Mouse (Mus musculus): ENCODE results near the gene Ttc3.

Gene Ttc3

GRCm38 (mm10) chr16:94358091-94358490, 12.3 kb upstream of the Ttc3 start:
- no peak for DNase-seq (ENCODE audit: low spot score)

DNA sequence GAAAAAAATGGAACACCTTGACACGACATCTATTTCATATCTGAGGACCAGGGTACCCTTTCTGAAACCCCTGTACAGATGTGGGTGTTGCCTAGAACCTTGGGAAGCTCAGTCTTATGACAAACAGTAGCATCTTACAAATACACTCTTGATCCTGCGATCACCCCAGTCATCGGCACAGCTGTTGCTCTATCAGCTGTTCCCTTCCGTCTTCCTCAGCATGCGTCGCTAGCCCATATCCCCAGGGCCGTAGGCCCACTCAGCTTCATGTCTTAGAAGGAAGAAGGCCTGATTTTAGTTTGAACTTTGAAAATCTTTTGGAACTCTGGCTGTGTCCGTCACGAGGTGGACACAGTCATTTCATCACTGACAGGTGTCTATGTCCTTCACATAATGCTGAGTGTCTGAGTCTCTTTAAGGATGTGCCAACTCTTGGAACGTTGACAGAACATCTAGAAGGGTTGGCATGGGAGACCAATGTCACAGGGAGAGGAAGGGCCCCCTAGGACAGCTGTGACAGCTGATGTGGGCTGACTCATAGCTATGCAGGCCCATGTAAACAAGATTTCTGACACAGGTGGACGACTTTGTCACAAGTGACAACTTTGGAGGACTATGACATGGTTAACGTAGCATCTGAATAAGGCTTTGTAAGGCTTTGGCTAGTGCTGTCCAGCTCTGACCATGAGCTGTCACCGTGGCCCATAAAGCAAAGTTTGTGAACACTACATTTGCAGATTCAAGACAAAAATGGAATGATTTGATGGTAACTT, 9.7 kb upstream of the Ttc3 start:
- DNase-seq (ENCODE audit: low spot score) = no peak

- DNase-seq (ENCODE audit: low spot score) = no peak
Measured at GRCm38 (mm10) chr16:94362174-94362873, 8.1 kb upstream of the Ttc3 start.

- no peak for DNase-seq (ENCODE audit: low spot score)
Measured at GRCm38 (mm10) chr16:94363814-94364213, 6.6 kb upstream of the Ttc3 start.

DNA sequence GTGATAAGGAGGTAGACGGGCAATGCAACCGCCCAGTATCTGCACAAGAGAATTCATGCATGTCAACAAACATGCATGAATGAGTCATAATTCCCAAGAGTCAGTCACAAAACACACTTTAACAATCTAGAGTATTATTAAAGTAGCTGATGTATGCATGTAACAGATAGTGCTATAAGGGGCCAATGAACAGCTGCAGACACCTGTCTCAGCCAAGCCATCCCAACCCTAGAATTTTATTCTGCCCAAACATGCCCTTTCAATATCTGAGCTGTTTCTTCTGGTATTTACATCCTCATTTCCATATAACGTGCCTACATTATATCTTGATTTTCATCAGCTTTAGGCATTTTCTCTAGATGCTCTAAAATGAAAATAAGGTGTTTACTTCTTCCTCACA, 5.0 kb upstream of the Ttc3 start:
- DNase-seq (ENCODE audit: low spot score) = no peak

DNA sequence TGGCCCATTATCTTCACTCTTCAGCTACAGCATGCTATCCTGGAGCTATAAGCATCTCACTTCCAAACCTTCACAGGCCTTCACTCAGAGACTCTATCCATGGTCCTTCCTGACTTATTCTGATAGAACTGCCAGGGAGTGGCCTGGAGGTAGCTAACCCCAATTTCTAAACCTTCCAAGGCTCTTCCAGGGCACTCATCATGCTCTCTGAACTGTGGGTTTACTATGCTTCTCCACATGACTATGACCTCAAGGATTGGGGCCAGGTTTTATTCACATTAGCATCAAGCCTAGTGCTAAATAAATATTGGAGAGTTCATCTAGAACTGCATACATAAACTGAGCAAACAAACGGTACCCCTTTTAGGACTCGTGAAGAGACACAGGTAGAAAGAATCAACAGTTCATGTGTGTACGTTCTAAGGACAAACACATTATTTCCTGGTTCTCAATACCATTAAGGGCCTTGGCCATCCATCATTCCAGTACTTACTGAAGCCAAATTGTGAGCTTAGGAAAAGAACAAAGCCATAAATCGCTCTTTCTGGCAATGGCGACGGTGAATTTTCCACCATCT, 734 bp upstream of the Ttc3 start:
- DNase-seq (ENCODE audit: low spot score) = no peak

- DNase-seq (ENCODE audit: low spot score) = peak; percentile 32
Measured at GRCm38 (mm10) chr16:94370915-94371300, 490 bp downstream of the Ttc3 start.

GRCm38 (mm10) chr16:94371301-94371931, 998 bp downstream of the Ttc3 start, which contains the start of gene Pigp:
Gene Pigp, minus strand, starts transcription at chr16:94371842.
- DNase-seq (ENCODE audit: low spot score) = peak; percentile 33

GRCm38 (mm10) chr16:94379386-94379785, 9.0 kb downstream of the Ttc3 start:
- no peak for DNase-seq (ENCODE audit: low spot score)

- no peak for DNase-seq (ENCODE audit: low spot score)
Measured at GRCm38 (mm10) chr16:94383277-94383676, 12.9 kb downstream of the Ttc3 start.

- no peak for DNase-seq (ENCODE audit: low spot score)
Measured at GRCm38 (mm10) chr16:94387690-94388089, 17.3 kb downstream of the Ttc3 start.

DNA sequence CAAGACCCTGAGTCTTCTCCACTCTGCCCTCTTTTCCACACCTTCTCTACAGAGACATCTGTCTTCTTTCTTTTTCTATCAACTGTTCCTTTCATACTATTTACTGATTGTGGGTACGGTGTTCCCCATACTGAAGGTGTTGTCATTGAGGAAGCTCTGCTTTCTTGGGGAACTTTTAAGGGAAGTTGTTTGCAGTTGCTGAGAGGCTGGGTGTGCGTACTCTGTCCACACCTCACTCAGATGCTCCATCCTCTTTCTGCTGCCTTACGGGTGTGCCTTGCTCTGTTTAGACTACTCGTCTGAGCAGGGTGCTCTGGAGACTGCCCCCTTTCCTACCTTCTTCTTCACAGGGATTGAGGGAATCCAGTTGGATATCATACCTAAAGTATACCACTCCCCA, 21.9 kb downstream of the Ttc3 start:
- no peak for DNase-seq (ENCODE audit: low spot score)

GRCm38 (mm10) chr16:94395051-94395450, 24.6 kb downstream of the Ttc3 start:
- DNase-seq (ENCODE audit: low spot score) = no peak

GRCm38 (mm10) chr16:94396641-94397040, 26.2 kb downstream of the Ttc3 start:
- no peak for DNase-seq (ENCODE audit: low spot score)

GRCm38 (mm10) chr16:94399141-94399540, 28.7 kb downstream of the Ttc3 start:
- no peak for DNase-seq (ENCODE audit: low spot score)

GRCm38 (mm10) chr16:94401636-94402035, 31.2 kb downstream of the Ttc3 start:
- DNase-seq (ENCODE audit: low spot score) = no peak

DNA sequence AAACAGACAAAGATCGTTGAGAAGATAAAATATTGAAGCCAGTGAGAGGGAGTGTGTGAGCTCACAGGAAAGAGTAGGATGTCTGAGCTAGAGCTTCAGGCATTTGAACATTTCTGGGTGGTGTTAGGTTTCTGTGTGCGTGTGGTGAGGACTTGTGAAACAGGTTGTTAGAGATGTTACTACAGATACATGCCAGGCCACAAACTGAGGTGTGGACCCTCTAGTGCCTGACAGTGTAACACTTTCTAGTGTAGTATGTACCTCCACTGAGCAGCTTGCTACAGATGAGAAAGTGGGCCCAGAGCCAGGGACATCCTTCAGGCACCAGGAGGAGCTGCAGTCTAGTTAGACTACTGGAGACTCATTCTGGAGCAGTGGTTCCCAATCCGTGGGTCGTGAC, 31.8 kb downstream of the Ttc3 start:
- no peak for DNase-seq (ENCODE audit: low spot score)

DNA sequence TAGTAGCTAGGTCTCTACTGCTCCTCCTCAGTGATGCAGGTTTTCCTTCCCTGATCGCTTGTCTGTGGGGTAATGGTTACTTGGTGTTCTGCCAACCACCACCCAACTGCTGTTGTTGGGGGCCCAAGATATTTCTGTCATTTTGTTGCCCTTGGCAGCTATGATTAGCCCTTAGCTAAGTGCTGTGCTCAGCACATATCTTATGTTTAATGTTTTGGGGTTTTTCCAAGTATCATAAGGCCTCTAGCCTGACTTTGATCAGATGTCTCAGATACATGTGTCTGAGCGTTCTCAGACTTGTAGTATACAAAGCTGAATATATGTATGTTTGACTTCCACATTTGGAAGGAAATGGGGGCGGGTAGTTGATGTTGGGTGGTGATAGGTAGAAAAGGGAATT, 40.9 kb downstream of the Ttc3 start:
- no peak for DNase-seq (ENCODE audit: low spot score)

- no peak for DNase-seq (ENCODE audit: low spot score)
Measured at GRCm38 (mm10) chr16:94412198-94412597, 41.8 kb downstream of the Ttc3 start.

GRCm38 (mm10) chr16:94412760-94413159, 42.3 kb downstream of the Ttc3 start:
- no peak for DNase-seq (ENCODE audit: low spot score)

DNA sequence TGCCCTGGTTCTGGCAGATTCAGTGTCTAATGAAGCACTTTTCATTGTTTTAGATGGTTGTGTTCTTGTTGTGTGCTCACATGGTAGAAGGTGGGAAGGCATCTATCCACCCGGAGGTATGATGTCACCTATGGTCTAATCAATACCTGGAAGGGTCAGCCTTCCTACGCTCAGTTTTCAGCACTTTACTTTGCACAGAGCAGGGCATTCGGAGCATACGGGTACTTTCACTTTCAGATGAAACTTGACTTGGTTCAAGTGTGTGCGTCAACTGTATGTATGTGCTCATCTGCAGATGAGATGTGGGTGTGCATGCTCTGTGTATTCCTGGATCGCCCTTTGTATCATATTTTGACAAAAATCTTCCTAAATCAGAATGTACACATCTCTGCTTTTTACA, 43.7 kb downstream of the Ttc3 start:
- no peak for DNase-seq (ENCODE audit: low spot score)

DNA sequence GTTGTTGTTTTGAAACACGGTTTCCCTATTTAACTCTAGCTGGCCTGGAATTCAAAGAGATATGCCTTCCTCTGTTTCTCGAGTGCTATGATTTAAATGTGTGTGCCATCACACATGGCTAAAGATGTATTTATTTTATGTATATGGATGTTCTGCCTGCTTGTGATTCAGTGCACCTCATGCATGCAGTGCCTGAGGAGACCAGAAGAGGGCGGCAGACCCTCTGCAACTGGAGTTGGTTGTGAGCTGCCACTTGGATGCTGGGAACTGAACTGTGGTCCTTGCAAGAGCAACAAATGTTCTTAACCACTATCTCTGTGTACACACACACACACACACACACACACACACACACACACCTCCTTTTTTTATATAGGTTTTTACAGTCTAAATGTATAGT, 50.1 kb downstream of the Ttc3 start:
- DNase-seq (ENCODE audit: low spot score) = no peak

DNA sequence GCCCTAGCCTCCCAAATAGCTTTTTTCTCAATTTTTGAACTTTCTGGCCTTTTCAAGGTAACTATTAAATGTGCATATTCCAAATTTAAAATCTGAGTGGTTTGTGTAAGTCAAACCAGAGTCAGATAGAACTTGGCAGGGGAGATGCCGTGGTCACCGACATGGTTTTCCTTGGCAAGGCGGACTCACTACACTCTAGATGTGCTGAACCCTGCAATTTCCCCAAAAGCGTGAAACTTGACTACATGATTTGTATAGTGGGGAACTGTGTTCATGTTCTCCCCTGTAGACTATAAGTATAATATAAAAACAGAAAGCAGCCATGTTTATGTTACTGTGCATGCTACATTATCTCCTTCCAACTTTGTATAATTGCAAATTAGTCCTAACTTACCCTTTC, 58.5 kb downstream of the Ttc3 start:
- DNase-seq (ENCODE audit: low spot score) = no peak
